Mouse (Mus musculus) E14TG2a.4 (cell line): Measurements from ENCODE around the gene Fank1.

ENCODE experiments used
- CTCF ChIP-seq: conservative IDR thresholded peaks from 2 replicates; pipeline ENCODE4 v1.5.1; 2014; ENCODE audit warnings: low read length
- NANOG ChIP-seq: IDR thresholded peaks from 2 replicates; pipeline ENCODE4 v1.6.1; 2014; ENCODE audit warnings: borderline replicate concordance, low read length, mixed read lengths
- POU5F1 ChIP-seq: IDR thresholded peaks from 2 replicates; pipeline ENCODE4 v1.6.1; 2014; ENCODE audit warnings: low read length, borderline replicate concordance

GRCm38 (mm10) chr7:133730324-133731191 lies 46.1 kb upstream of the Fank1 start:
- TF ChIP-seq NANOG (no peak), CTCF (no peak), POU5F1 (no peak)
